In genomic region chr11:76239750-76240149, GRCm38 (mm10) we compare ENCODE assay signal across 38 mouse cellular contexts. TPM values are rescaled to one million over a fixed set of nuclear protein-coding genes. Genes with fewer than 3 reads are reported as not detected.
"Had no signal": no experiment of that assay in that cellular context is flagged by ENCODE, and none has a peak within 500 bp of the region (broad histone marks: within the 10 kb centered on the region; RNA-seq: fewer than 3 reads in every experiment).

No protein-coding gene starts in this region.

- H3K9ac ChIP-seq: limb, embryonic 12.5 days; limb, embryonic 13.5 days; limb, embryonic 15.5 days; liver, embryonic 13.5 days; liver, embryonic 14.5 days; liver, embryonic 15.5 days; liver, postnatal 0 days; lung, embryonic 14.5 days; lung, embryonic 15.5 days; midbrain, embryonic 12.5 days; midbrain, embryonic 13.5 days; midbrain, embryonic 15.5 days; neural tube, embryonic 12.5 days had no signal

- H3K27ac ChIP-seq: limb, embryonic 10.5 days; limb, embryonic 12.5 days; limb, embryonic 13.5 days; limb, embryonic 15.5 days; liver, embryonic 12.5 days; liver, embryonic 13.5 days; liver, embryonic 14.5 days; liver, embryonic 15.5 days; lung, embryonic 15.5 days; macrophage; midbrain, embryonic 10.5 days; midbrain, embryonic 12.5 days; midbrain, embryonic 13.5 days; midbrain, embryonic 15.5 days; neural tube, embryonic 12.5 days had no signal

- DNase-seq: left cerebral cortex, postnatal 4 days; liver; liver, embryonic 13.5 days; liver, postnatal 0 days; lung, adult 18-20 months; lung, adult 2 months; lung, embryonic 14.5 days; lung, postnatal 10 days; lung, postnatal 14 days; lung, postnatal 36 days; lung, postnatal 4 days; midbrain, embryonic 14.5 days had no signal

- H3K4me2 ChIP-seq: limb, embryonic 12.5 days; limb, embryonic 13.5 days; limb, embryonic 15.5 days; liver, embryonic 11.5 days; liver, embryonic 12.5 days; liver, embryonic 13.5 days; liver, embryonic 15.5 days; lung, embryonic 14.5 days; lung, embryonic 15.5 days; midbrain, embryonic 11.5 days; midbrain, embryonic 12.5 days; midbrain, embryonic 13.5 days; midbrain, embryonic 15.5 days; neural tube, embryonic 12.5 days had no signal

- ATAC-seq: liver, embryonic 12.5 days; liver, postnatal 0 days; lung, postnatal 0 days; midbrain, embryonic 13.5 days; midbrain, embryonic 15.5 days; midbrain, embryonic 16.5 days had no signal

- H3K27me3 ChIP-seq: limb, embryonic 12.5 days; limb, embryonic 13.5 days; limb, embryonic 15.5 days; liver, embryonic 12.5 days; liver, embryonic 13.5 days; liver, embryonic 15.5 days; lung, embryonic 15.5 days; megakaryocyte, embryonic 14.5 days; midbrain, embryonic 12.5 days; midbrain, embryonic 13.5 days; midbrain, embryonic 15.5 days; neural tube, embryonic 12.5 days had no signal

- H3K9me3 ChIP-seq: limb, embryonic 10.5 days; limb, embryonic 12.5 days; limb, embryonic 13.5 days; limb, embryonic 15.5 days; liver, embryonic 12.5 days; liver, embryonic 13.5 days; liver, embryonic 15.5 days; lung, embryonic 15.5 days; megakaryocyte, embryonic 14.5 days; midbrain, embryonic 10.5 days; midbrain, embryonic 12.5 days; midbrain, embryonic 13.5 days; midbrain, embryonic 15.5 days; neural tube, embryonic 12.5 days had no signal

- H3K4me3 ChIP-seq: limb, embryonic 10.5 days; limb, embryonic 12.5 days; limb, embryonic 13.5 days; limb, embryonic 15.5 days; liver, embryonic 12.5 days; liver, embryonic 13.5 days; liver, embryonic 15.5 days; lung, embryonic 15.5 days; megakaryocyte, embryonic 14.5 days; midbrain, embryonic 10.5 days; midbrain, embryonic 12.5 days; midbrain, embryonic 13.5 days; midbrain, embryonic 15.5 days; myocyte; neural tube, embryonic 12.5 days had no signal

RNA-seq across cellular contexts. Expression of gene Gemin4, which starts 22.3 kb away (rescaled TPM):
- total RNA-seq: monocyte, adult 5-6 weeks had no signal

RNA-seq across cellular contexts. Expression of gene Dbil5, which starts 22.3 kb away (rescaled TPM):
- total RNA-seq: left cerebral cortex, postnatal 4 days; megakaryocyte progenitor cell, adult 5-6 weeks; megakaryocyte, adult 5-6 weeks; midbrain, postnatal 0 days; monocyte, adult 5-6 weeks had no signal
- polyA plus RNA-seq: limb, embryonic 11.5 days; macrophage; midbrain, embryonic 12.5 days; neural tube, embryonic 11.5 days had no signal
